Mouse (Mus musculus): ENCODE measurements at regions not wholly inside any gene's neighbourhood (a gene's known extent, or its start where the extent isn't known, plus 50 kb on each side); places are given as distances from the start of the nearest gene placed in this dataset.

DNA sequence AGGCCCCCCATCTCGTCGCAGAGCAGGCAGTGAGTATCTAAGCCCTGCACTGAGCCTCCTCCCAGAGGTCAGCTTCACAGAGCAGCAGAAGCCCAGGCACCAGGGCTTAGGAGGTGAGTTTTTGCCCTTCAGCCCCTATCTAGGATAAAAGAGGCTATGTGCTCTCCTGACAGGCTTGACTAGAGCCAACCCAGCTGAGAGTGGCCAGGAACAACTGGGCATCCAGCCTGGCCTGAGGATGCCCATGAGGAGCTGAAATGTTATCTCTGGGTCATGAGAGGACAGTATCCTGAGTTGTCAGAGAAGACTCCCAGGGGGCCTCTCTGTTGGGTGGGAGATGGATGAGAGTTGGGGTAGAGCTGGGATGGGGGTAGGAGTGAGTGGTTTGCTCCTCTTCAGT, 149.6 kb downstream of the Bod1 start:
- no peaks in the 10 kb centered on the region for H3K27me3 ChIP-seq (ENCODE audit: insufficient read depth, poor library complexity, severe bottlenecking)
- peaks cover 11% of the 10 kb centered on the region for H3K4me1 ChIP-seq
- no peaks in the 10 kb centered on the region for H3K36me3 ChIP-seq
- H3K27ac ChIP-seq = no peak overlapping the region
- no peak overlapping the region for H3K4me3 ChIP-seq
- WGBS = 59% methylated on average over 2 of the region's 2 CpGs
- peak; percentile 67 for DNase-seq (ENCODE audit: low spot score)
- no peaks in the 10 kb centered on the region for H3K9me3 ChIP-seq

DNA sequence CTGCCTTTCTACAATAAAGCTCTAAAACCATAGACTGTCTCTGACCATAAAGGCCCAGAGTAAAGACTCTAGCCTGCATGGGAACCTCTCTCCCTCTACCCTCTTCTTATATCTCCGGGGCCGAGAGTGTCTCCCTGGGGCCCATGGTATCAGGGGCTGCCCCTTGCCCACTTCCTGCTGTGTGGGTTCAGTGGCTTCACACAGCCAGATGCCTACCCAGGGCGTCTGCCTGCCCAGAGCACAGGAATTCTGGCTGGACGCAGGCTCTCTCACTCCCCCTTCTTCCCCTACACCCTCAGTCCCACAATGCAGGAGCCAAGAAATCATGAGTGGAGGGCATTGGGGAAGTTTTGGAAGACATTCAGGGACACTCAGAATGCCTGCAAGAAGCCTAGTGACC, 150.8 kb downstream of the Bod1 start:
- WGBS = 64% methylated on average over 4 of the region's 4 CpGs
- no peaks in the 10 kb centered on the region for H3K27me3 ChIP-seq (ENCODE audit: insufficient read depth, poor library complexity, severe bottlenecking)

DNA sequence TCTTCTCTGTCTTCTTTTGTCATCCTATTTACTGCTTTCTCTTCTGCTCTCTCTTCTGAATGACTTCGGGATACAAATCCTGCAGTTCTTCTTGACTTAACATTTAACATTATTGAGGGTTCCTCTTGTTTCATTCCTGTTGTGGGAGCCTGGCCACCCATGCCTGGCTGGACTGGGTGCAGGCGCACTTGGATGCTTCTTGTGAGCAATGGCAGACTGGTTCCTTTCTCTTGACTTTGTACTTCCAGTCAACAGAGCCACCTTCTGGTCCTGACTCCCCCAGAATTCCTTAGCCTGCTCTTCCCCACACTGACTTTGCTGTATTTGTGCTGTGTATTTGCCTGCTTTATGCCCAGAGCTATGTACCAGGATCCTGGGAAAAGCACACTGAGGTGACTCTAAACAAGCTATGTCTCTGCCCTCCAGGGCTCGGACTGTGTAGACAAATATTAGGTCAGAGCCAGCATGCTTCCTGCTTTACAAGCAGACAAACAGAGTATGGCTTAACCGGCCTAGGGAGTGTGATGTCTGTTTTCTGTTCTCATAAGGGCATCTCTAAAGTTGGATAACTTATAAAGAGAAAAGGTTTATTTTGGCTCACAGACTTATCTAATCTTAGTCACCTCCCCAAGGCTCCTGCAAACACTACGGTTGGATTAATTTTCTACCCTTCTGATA, 133.5 kb upstream of the Stc2 start:
- Histone ChIP-seq H3K27ac (no peak overlapping the region), H3K4me3 (no peak overlapping the region), H3K9me3 (no peaks in the 10 kb centered on the region), H3K27me3 (ENCODE audit: insufficient read depth, poor library complexity, severe bottlenecking) (no peaks in the 10 kb centered on the region), H3K4me1 (peaks cover 2% of the 10 kb centered on the region; the same call in 1 of the 2 replicates), H3K36me3 (no peaks in the 10 kb centered on the region)
- no peak for DNase-seq (ENCODE audit: low spot score)
- WGBS = 61% methylated on average over 5 of the region's 5 CpGs

More for the DNA sequence above, 150.8 kb downstream of the Bod1 start:
- H3K36me3 ChIP-seq = no peaks in the 10 kb centered on the region
- H3K4me3 ChIP-seq = no peak overlapping the region
- no peaks in the 10 kb centered on the region for H3K9me3 ChIP-seq
- H3K4me1 ChIP-seq = peaks cover 11% of the 10 kb centered on the region
- no peak overlapping the region for H3K27ac ChIP-seq
- DNase-seq (ENCODE audit: low spot score) = peak; percentile 62

DNA sequence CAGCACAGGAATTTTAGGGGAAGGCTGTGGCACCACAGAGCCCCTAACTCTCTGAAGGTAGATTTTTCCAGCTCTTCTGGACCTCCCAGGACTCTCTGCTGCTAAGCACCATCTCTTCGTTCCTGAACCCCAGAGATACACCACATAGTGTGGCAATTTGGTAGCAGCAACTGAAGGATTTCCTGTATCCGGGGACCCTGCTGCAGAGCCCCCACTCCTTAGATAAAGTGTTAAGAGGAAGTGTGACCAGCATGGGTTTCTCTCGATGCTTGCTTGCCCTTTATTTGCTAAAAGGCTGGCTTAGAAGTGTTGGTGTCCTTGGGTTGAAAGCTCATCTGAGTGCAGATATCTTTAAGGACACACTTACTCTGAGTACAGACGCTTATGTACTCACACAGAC, 115.6 kb upstream of the Stc2 start:
- H3K27ac ChIP-seq = no peak overlapping the region
- H3K9me3 ChIP-seq = no peaks in the 10 kb centered on the region
- H3K36me3 ChIP-seq = no peaks in the 10 kb centered on the region
- no peaks in the 10 kb centered on the region for H3K4me1 ChIP-seq
- no peaks in the 10 kb centered on the region for H3K27me3 ChIP-seq (ENCODE audit: insufficient read depth, poor library complexity, severe bottlenecking)
- no peak overlapping the region for H3K4me3 ChIP-seq
- DNase-seq (ENCODE audit: low spot score) = no peak
- 45% methylated on average over 4 of the region's 4 CpGs for WGBS

DNA sequence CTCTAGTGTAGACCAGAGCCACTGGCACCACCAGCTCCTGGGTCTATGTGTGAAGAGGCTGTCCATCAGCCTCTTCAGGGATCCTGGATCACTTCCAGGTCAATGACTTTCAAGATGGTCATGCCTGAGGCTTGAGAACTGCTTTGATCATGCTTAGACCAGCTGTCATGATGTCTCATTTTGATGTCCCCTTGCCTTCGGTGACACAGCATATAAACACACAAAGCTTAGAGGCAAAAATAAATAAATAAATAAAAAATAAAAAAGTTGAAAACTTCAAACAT, 111.1 kb upstream of the Stc2 start:
- Histone ChIP-seq H3K36me3 (no peaks in the 10 kb centered on the region), H3K9me3 (no peaks in the 10 kb centered on the region), H3K27ac (no peak overlapping the region), H3K4me1 (no peaks in the 10 kb centered on the region), H3K4me3 (no peak overlapping the region), H3K27me3 (ENCODE audit: insufficient read depth, poor library complexity, severe bottlenecking) (no peaks in the 10 kb centered on the region)
- DNase-seq (ENCODE audit: low spot score) = no peak
- 62% methylated on average over 1 of the region's 1 CpGs for WGBS

DNA sequence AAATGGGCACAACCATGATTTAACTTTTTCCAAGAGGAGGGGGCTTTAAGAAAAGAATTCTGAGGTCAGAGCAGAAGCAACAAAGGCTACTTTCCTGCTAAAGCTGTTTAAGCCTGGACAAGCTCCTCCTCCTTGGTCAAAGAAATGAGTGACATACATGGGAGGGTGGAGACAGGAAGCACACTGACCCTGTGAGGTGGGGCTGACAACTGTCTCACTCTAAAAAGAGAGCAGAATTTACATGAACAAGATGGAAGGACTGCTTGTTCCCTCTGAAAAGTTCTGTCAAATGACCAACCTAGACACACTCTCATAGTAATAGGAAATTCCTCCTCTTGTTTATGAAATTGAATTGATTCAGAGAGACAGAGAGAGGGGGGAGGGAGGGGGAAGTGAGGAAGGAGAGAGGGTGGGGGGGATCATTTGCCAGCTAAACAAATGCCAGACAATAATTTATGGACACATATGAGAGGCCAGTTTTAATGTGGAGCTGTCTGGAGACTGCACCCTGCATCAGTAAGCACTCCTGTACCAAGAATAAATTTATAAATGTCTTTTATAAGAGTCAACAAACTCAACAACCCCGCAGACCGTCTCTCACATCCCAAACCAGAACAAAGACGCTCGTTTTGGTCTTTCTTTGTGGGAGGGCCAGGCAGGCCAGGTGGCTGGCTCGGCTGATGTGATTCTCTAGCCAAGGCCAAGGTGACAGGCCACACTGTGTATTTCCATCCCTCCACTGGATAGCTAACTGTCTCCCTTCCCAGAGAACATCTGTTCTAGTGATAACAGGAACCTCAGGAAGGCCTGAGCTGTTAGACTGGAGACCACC, 110.6 kb upstream of the Stc2 start:
- Histone ChIP-seq H3K4me3 (no peak overlapping the region), H3K9me3 (no peaks in the 10 kb centered on the region), H3K27me3 (ENCODE audit: insufficient read depth, poor library complexity, severe bottlenecking) (no peaks in the 10 kb centered on the region), H3K27ac (no peak overlapping the region), H3K36me3 (no peaks in the 10 kb centered on the region), H3K4me1 (no peaks in the 10 kb centered on the region)
- DNase-seq (ENCODE audit: low spot score) = no peak
- 63% methylated on average over 5 of the region's 5 CpGs for WGBS

DNA sequence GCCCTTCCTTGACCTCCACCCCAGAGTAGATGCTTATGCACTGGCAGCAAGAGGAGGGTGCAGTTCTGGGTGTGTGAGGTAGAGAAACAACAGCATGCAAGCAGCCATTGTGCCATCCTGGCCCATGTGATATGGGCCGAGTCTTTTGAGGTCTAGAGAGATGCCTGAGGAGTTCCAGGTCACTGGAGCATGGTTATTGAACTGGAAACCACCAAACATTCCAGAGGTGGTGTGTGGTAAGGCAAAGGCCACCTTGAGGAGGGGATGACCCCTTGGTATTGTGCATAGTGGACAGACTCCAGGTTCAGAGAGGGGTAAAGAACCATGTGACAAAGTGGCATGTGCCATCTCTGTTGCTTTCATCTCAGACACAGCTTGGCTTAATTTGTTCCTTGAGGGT, 107.9 kb upstream of the Stc2 start:
- DNase-seq (ENCODE audit: low spot score) = no peak
- Histone ChIP-seq H3K36me3 (no peaks in the 10 kb centered on the region), H3K4me1 (no peaks in the 10 kb centered on the region), H3K9me3 (no peaks in the 10 kb centered on the region), H3K27me3 (ENCODE audit: insufficient read depth, poor library complexity, severe bottlenecking) (no peaks in the 10 kb centered on the region), H3K27ac (no peak overlapping the region), H3K4me3 (no peak overlapping the region)
- WGBS = 83% methylated on average over 1 of the region's 1 CpGs

DNA sequence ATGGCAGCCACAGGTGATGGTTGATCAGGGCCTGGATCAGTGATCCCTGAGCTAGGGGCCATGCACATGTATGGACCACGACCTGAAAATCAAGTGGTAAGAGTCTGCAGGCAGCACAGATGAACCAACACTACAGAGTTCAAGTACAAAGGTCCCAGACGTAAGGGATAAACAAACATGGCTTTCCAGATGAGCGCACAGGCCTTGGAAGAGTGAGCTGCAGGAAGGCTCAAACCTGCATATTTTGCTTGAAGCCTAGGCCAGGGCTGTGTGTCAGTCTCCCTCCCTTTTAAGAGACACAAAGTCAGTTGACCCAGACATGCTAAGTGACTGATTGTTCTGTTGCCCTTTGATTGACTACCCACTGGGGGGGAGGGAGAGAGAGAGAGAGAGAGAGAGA, 107.2 kb upstream of the Stc2 start:
- no peak for DNase-seq (ENCODE audit: low spot score)
- H3K4me3 ChIP-seq = no peak overlapping the region
- H3K27me3 ChIP-seq (ENCODE audit: insufficient read depth, poor library complexity, severe bottlenecking) = no peaks in the 10 kb centered on the region
- H3K4me1 ChIP-seq = no peaks in the 10 kb centered on the region
- no peak overlapping the region for H3K27ac ChIP-seq
- H3K36me3 ChIP-seq = no peaks in the 10 kb centered on the region
- 73% methylated on average over 3 of the region's 3 CpGs for WGBS
- no peaks in the 10 kb centered on the region for H3K9me3 ChIP-seq

DNA sequence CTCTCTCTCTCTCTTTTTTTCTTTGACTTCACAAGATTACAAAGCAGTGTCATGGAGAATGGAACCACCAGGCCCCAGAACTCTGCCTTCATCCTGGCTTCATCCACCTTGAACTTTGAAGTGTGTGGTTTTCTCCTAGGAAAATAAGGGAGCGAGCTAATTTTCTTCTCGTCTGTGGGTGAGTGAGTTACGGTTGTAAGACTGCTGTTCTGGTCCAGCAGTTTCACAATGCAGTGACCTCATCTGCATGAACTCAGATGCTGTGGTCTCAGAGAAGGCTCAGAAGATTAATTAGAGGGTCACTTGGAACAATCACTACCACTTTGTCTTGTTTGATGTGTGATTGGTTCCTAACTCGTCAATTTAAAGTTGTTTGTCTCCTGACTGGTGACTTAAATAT, 103.1 kb upstream of the Stc2 start:
- no peaks in the 10 kb centered on the region for H3K4me1 ChIP-seq
- WGBS = 74% methylated on average over 4 of the region's 4 CpGs

DNA sequence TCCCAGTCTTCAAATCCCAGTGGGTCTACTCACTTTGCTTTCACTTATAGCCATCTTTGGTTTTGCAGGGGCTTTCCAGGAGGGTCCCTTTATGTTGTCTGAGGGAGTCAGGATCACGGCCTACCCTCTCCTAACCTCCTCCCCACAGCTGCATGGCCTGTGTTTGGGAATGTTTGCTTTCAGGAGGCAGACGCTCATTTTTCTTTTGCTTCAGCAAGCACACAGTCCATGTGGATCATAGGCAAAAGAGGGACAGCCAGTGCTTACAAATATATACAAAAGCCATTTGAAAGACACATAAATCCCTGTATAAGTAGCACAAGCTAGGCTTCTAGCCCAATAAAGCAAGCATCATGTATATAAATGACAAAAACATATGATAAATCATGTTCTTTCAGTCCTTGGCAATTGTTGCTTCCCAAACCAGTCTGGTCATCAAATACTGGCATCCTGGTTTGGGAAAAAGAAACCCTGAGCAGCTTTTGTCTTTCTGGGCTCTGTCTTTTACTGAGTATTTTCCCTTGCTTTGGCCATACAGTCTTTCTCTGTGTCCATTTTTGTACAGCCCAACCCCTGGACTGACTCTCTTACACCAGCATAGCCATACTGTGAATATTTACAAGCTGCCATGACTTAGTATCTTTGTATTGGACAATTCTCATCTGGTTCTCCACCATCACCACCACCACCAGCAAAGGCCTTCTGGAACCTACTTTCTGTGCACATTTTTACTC, 101.0 kb upstream of the Stc2 start:
- Histone ChIP-seq H3K9me3 (no peaks in the 10 kb centered on the region), H3K27me3 (ENCODE audit: insufficient read depth, poor library complexity, severe bottlenecking) (no peaks in the 10 kb centered on the region), H3K4me1 (no peaks in the 10 kb centered on the region), H3K27ac (no peak overlapping the region), H3K36me3 (no peaks in the 10 kb centered on the region), H3K4me3 (no peak overlapping the region)
- DNase-seq (ENCODE audit: low spot score) = no peak
- WGBS = 75% methylated on average over 2 of the region's 2 CpGs

More for the DNA sequence above, 103.1 kb upstream of the Stc2 start:
- no peaks in the 10 kb centered on the region for H3K27me3 ChIP-seq (ENCODE audit: insufficient read depth, poor library complexity, severe bottlenecking)
- no peak overlapping the region for H3K4me3 ChIP-seq
- DNase-seq (ENCODE audit: low spot score) = no peak
- no peaks in the 10 kb centered on the region for H3K9me3 ChIP-seq
- no peaks in the 10 kb centered on the region for H3K36me3 ChIP-seq
- H3K27ac ChIP-seq = no peak overlapping the region

DNA sequence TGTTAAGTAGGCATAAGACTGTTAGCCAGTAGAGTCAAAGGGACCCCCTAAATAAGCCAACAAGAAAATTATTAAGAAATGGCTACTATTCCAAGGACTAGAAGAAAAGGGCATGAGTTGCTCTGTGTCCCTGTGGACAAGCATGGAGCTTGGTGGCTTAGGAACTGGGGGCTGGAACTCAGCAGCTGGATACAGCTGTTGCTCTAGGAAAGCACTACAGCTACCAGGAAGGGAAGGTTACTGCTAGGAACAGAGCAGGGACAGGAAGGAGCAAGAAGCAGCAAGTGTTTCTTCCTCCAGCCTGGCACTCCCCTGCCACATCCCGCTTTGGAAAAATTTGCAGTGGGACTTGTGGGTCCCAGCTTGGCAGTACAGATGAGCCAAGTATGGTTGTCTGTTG, 95.0 kb upstream of the Stc2 start:
- H3K4me3 ChIP-seq = no peak overlapping the region
- WGBS = 93% methylated on average over 1 of the region's 1 CpGs
- DNase-seq (ENCODE audit: low spot score) = no peak
- H3K27me3 ChIP-seq (ENCODE audit: insufficient read depth, poor library complexity, severe bottlenecking) = no peaks in the 10 kb centered on the region
- no peaks in the 10 kb centered on the region for H3K36me3 ChIP-seq
- H3K9me3 ChIP-seq = no peaks in the 10 kb centered on the region
- no peaks in the 10 kb centered on the region for H3K4me1 ChIP-seq
- no peak overlapping the region for H3K27ac ChIP-seq

DNA sequence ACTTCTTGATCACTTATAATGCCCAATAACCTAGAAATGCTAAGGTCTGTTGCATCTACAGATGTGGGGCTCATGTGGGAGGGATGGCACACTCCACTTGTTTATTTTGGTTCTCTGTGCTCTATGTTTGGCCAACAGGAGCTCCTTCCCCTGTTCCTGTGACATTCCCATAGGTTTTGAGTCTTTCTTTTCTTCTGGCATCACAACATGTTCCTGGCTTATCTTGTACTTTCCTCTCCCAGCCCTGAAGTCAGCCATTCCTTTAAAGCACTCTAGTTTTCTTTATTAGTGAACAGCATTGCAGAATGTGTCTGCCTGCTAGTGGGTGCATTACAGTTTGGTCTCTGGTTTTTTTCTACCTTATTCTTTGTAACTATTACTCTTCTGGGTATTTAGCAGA, 92.6 kb upstream of the Stc2 start:
- Histone ChIP-seq H3K4me1 (no peaks in the 10 kb centered on the region), H3K27me3 (ENCODE audit: insufficient read depth, poor library complexity, severe bottlenecking) (no peaks in the 10 kb centered on the region), H3K27ac (no peak overlapping the region), H3K9me3 (no peaks in the 10 kb centered on the region), H3K4me3 (no peak overlapping the region), H3K36me3 (no peaks in the 10 kb centered on the region)
- DNase-seq (ENCODE audit: low spot score) = no peak

DNA sequence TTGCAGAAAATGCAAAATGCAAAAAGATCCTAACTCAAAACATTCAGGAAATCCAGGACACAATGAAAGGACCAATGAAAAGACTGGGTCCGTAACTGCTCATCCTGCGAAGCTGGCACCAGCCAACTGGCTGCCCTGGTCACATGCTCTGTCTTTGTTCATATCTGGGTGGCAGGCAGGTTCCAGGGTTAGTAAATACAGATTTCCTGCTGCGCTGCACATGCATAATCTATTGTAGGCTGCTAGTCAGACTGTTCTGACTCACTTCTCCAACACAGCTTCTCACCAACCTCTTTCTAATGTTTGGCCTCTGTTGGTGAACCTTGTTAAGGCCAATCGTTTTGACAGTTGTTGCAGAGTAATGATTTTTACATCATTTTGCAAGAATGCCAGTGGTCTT, 92.0 kb upstream of the Stc2 start:
- no peak overlapping the region for H3K27ac ChIP-seq
- no peaks in the 10 kb centered on the region for H3K36me3 ChIP-seq
- H3K4me3 ChIP-seq = no peak overlapping the region
- WGBS = 75% methylated on average over 4 of the region's 4 CpGs
- no peaks in the 10 kb centered on the region for H3K27me3 ChIP-seq (ENCODE audit: insufficient read depth, poor library complexity, severe bottlenecking)
- no peaks in the 10 kb centered on the region for H3K9me3 ChIP-seq
- no peaks in the 10 kb centered on the region for H3K4me1 ChIP-seq
- no peak for DNase-seq (ENCODE audit: low spot score)
